Mouse (Mus musculus) mesoderm, embryonic 11.5 days (tissue): ENCODE results near the gene Spata2.

ENCODE experiments used
- DNase-seq: peaks from one replicate; pipeline ENCODE4 v3.0.0-alpha.2; 2012; ENCODE audit warnings: low read depth, low spot score

Gene Spata2

GRCm38 (mm10) chr2:167492713-167493636, at the start of gene Spata2:
Gene Spata2 (minus strand): TSS chr2:167492887.
- peak; percentile 90 for DNase-seq

- no peak for DNase-seq
These were observed 49.7 kb upstream of the Spata2 start for GRCm38 (mm10) chr2:167542361-167542760.

GRCm38 (mm10) chr2:167541761-167542160, 49.1 kb upstream of the Spata2 start:
- DNase-seq: no peak

GRCm38 (mm10) chr2:167541324-167541723, 48.6 kb upstream of the Spata2 start:
- peak; percentile 54 for DNase-seq

- DNase-seq: no peak
These were observed 47.9 kb upstream of the Spata2 start for GRCm38 (mm10) chr2:167540477-167541110.

- DNase-seq: no peak
These were observed 47.1 kb upstream of the Spata2 start for GRCm38 (mm10) chr2:167539536-167540476.

- no peak for DNase-seq
These were observed 46.1 kb upstream of the Spata2 start for GRCm38 (mm10) chr2:167538671-167539306.

- peak; percentile 98 for DNase-seq
These were observed 45.0 kb upstream of the Spata2 start, which contains the start of gene Snai1 for GRCm38 (mm10) chr2:167537476-167538297. Gene Snai1 (plus strand): TSS chr2:167538195.

- no peak for DNase-seq
These were observed 43.7 kb upstream of the Spata2 start for GRCm38 (mm10) chr2:167536320-167536945.

- DNase-seq: no peak
These were observed 41.2 kb upstream of the Spata2 start for GRCm38 (mm10) chr2:167533880-167534279.

GRCm38 (mm10) chr2:167532131-167532530, 39.4 kb upstream of the Spata2 start:
- DNase-seq: peak; percentile 76

- DNase-seq: no peak
These were observed 37.8 kb upstream of the Spata2 start for GRCm38 (mm10) chr2:167530536-167530935.

- DNase-seq: no peak
These were observed 37.3 kb upstream of the Spata2 start for GRCm38 (mm10) chr2:167529935-167530513.

GRCm38 (mm10) chr2:167528278-167528677, 35.6 kb upstream of the Spata2 start:
- DNase-seq: no peak

GRCm38 (mm10) chr2:167519606-167520252, 27.0 kb upstream of the Spata2 start:
- DNase-seq: no peak

GRCm38 (mm10) chr2:167515688-167516087, 23.0 kb upstream of the Spata2 start:
- DNase-seq: no peak

GRCm38 (mm10) chr2:167514641-167515040, 22.0 kb upstream of the Spata2 start:
- no peak for DNase-seq

GRCm38 (mm10) chr2:167512970-167513369, 20.3 kb upstream of the Spata2 start:
- DNase-seq: no peak

GRCm38 (mm10) chr2:167512365-167512764, 19.7 kb upstream of the Spata2 start:
- DNase-seq: no peak
